Mouse (Mus musculus) 3T3-L1 (cell line): ENCODE data around the gene Phf12.

ENCODE experiments used
- DNase-seq: peaks from one replicate; pipeline ENCODE4 v3.0.0-alpha.2; 2015; ENCODE audit warnings: low read depth, low spot score

Gene Phf12

GRCm38 (mm10) chr11:77982441-77982905 is at the start of gene Phf12:
Phf12 (plus strand) TSS chr11:77982754.
- DNase-seq, result peak; percentile 99

- DNase-seq, result no peak
Measured at GRCm38 (mm10) chr11:77934111-77934521, 48.4 kb upstream of the Phf12 start.

GRCm38 (mm10) chr11:77934568-77935311 is 47.8 kb upstream of the Phf12 start:
- no peak for DNase-seq

GRCm38 (mm10) chr11:77936846-77937245 is 45.7 kb upstream of the Phf12 start:
- DNase-seq, result no peak

- no peak for DNase-seq
Measured at GRCm38 (mm10) chr11:77937649-77938410, 44.7 kb upstream of the Phf12 start.

- DNase-seq, result no peak
Measured at GRCm38 (mm10) chr11:77942230-77942629, 40.3 kb upstream of the Phf12 start.

GRCm38 (mm10) chr11:77947860-77948259 is 34.7 kb upstream of the Phf12 start:
- no peak for DNase-seq

GRCm38 (mm10) chr11:77950125-77950685 is 32.3 kb upstream of the Phf12 start:
- no peak for DNase-seq

- no peak for DNase-seq
Measured at GRCm38 (mm10) chr11:77950797-77951228, 31.7 kb upstream of the Phf12 start.

GRCm38 (mm10) chr11:77953671-77954070 is 28.9 kb upstream of the Phf12 start:
- DNase-seq, result no peak

- DNase-seq, result no peak
Measured at GRCm38 (mm10) chr11:77956428-77956827, 26.1 kb upstream of the Phf12 start.

- no peak for DNase-seq
Measured at GRCm38 (mm10) chr11:77958268-77958667, 24.3 kb upstream of the Phf12 start.

- DNase-seq, result no peak
Measured at GRCm38 (mm10) chr11:77958932-77959331, 23.6 kb upstream of the Phf12 start.

GRCm38 (mm10) chr11:77960199-77960598 is 22.4 kb upstream of the Phf12 start:
- DNase-seq, result no peak

GRCm38 (mm10) chr11:77960898-77961297 is 21.7 kb upstream of the Phf12 start:
- DNase-seq, result peak; percentile 37

- DNase-seq, result no peak
Measured at GRCm38 (mm10) chr11:77962946-77963345, 19.6 kb upstream of the Phf12 start.

- DNase-seq, result peak; percentile 77
Measured at GRCm38 (mm10) chr11:77964415-77965095, 18.0 kb upstream of the Phf12 start.

GRCm38 (mm10) chr11:77965101-77966036 is 17.2 kb upstream of the Phf12 start:
- peak; percentile 31 for DNase-seq

- DNase-seq, result no peak
Measured at GRCm38 (mm10) chr11:77966037-77966391, 16.5 kb upstream of the Phf12 start.

- DNase-seq, result peak; percentile 87
Measured at GRCm38 (mm10) chr11:77967114-77967513, 15.4 kb upstream of the Phf12 start.

- no peak for DNase-seq
Measured at GRCm38 (mm10) chr11:77968786-77969185, 13.8 kb upstream of the Phf12 start.
